Mouse (Mus musculus) midbrain, embryonic 13.5 days (tissue): ENCODE measurements around the gene Mfrp. TPM values are rescaled to one million over a fixed set of nuclear protein-coding genes. Genes with fewer than 3 reads are reported as not detected.

Experiments used
- ATAC-seq: fragments of 200-750 bp; cut with Nextera tagmentation; 2 replicates; pipeline ENCODE4 v1.8.0; 2017; ENCODE audit warnings: mild to moderate bottlenecking, moderate TSS enrichment, moderate library complexity
- H3K27ac ChIP-seq: fragments of 300-500 bp; sonication (generic); 2 replicates; pipeline ENCODE4 v1.5.1; 2015; ENCODE audit warnings: inconsistent platforms, mild to moderate bottlenecking, moderate library complexity
- H3K27me3 ChIP-seq: fragments of 300-500 bp; sonication (generic); 2 replicates; pipeline ENCODE4 v1.6.1; 2015; ENCODE audit warnings: mild to moderate bottlenecking, inconsistent platforms
- H3K36me3 ChIP-seq: fragments of 300-500 bp; sonication (generic); 2 replicates; pipeline ENCODE4 v1.6.1; 2015; ENCODE audit warnings: mild to moderate bottlenecking, inconsistent platforms
- H3K4me1 ChIP-seq: fragments of 300-500 bp; sonication (generic); replicated peaks from 2 replicates; pipeline ENCODE4 v1.6.1; 2015; ENCODE audit warnings: inconsistent platforms
- H3K4me2 ChIP-seq: fragments of 300-500 bp; sonication (generic); replicated peaks from 2 replicates; pipeline ENCODE4 v1.6.1; 2015; ENCODE audit warnings: moderate library complexity, mild to moderate bottlenecking, inconsistent platforms
- H3K4me3 ChIP-seq: fragments of 300-500 bp; sonication (generic); replicated peaks from 2 replicates; pipeline ENCODE4 v1.5.1; 2015; ENCODE audit warnings: mild to moderate bottlenecking, inconsistent platforms
- H3K9ac ChIP-seq: fragments of 300-500 bp; sonication (generic); replicated peaks from 2 replicates; pipeline ENCODE4 v1.6.1; 2015; ENCODE audit warnings: mild to moderate bottlenecking, inconsistent platforms
- H3K9me3 ChIP-seq: fragments of 300-500 bp; sonication (generic); 2 replicates; pipeline ENCODE4 v1.6.1; 2016; ENCODE audit warnings: mild to moderate bottlenecking, inconsistent platforms
- WGBS: fragments of 180-500 bp; shearing (Covaris S2); methylation state at CpG from one replicate; pipeline ENCODE4 v1.1.7; 2015; 5-methylcytosine and 5-hydroxymethylcytosine counted together
- polyA plus RNA-seq: library from polyadenylated mRNA; unstranded; fragments of >200 nt; fragmentation: Nextera tagmentation; extraction: Ambion mirVana; gene quantifications from 2 replicates; pipeline ENCODE4 v1.2.1, GENCODE M21; 2015

Gene Mfrp
- polyA plus RNA-seq, 1 experiment from 2014 or later: 0.16 TPM

DNA sequence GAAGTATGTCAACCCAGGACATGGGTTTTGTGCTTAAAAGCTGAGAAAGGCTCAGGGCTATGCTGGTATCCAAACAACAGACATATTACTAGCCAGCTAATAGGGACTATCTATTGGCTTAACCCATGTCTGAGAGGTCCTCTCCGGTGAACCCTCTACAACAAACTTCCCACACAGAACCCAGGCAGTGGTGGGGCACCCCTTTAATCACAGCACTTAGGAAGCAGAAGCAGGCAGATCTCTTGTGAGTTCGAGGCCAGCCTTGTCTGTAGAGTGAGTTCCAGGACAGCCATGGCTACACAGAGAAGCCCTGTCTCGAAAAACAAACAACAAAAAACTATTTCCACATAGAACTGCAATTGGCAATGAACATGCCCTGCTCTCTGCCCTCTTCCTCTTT, 25.2 kb downstream of the Mfrp start:
- WGBS: 90% methylated on average over 3 of the region's 3 CpGs
- Histone ChIP-seq H3K9ac (no peak overlapping the region), H3K4me2 (no peak overlapping the region), H3K27me3 (peaks cover 16% of the 10 kb centered on the region), H3K4me3 (no peak overlapping the region), H3K9me3 (no peaks in the 10 kb centered on the region), H3K36me3 (no peaks in the 10 kb centered on the region), H3K4me1 (peaks cover 22% of the 10 kb centered on the region), H3K27ac (no peak overlapping the region)
- no peak for ATAC-seq

DNA sequence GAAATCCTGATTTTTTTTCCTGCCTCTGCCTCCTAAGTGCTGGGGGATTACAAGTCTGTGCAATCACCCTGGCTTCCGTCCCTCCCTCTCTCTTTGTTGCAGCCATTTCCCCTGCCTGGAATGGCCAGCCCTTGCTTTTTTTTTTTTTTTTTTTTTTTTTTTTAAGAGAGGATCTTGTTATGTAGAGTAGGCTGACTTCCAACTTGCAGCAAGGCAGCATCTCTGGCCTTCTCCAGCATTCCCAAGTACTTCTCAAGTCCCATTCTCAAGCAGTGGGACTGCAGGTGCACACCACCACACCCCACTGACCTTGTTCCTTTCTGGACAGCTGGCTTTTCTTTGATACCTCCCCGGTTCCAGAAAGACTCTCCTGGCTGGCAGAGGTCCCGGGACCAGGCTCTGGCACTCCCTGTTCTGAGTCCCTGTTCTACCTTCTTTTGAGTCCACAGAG, 25.8 kb downstream of the Mfrp start:
- H3K4me1 ChIP-seq: peaks cover 22% of the 10 kb centered on the region
- H3K9ac ChIP-seq: no peak overlapping the region
- H3K4me3 ChIP-seq: no peak overlapping the region
- H3K27me3 ChIP-seq: peaks cover 23% of the 10 kb centered on the region
- H3K36me3 ChIP-seq: no peaks in the 10 kb centered on the region
- 49% methylated on average over 3 of the region's 3 CpGs for WGBS
- no peak overlapping the region for H3K4me2 ChIP-seq
- no peak overlapping the region for H3K27ac ChIP-seq
- H3K9me3 ChIP-seq: no peaks in the 10 kb centered on the region
- no peak for ATAC-seq

DNA sequence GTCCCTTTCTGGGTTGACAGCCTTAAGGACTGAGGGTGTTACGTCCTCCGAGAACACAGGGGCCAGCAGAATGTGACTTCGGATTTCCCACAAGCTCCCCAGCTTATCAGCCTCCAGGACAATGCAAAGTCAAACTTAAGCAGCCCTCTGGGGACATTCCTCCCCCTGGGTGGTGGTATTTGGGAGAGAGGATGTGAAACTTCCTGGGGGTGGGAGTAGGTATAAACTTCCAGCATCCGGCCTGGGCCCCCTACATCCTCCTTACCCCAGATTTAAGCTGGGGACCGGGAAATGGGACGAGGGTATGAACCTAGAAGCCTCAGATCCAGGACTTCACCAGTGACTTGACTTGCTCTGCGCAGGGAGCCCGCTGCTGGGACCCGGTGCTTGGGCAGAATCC, 28.1 kb downstream of the Mfrp start:
- no peaks in the 10 kb centered on the region for H3K9me3 ChIP-seq
- WGBS: 7% methylated on average over 9 of the region's 9 CpGs
- peaks cover 38% of the 10 kb centered on the region for H3K4me1 ChIP-seq
- H3K4me3 ChIP-seq: peak overlapping the region; percentile 36
- no peaks in the 10 kb centered on the region for H3K36me3 ChIP-seq
- H3K4me2 ChIP-seq: peak overlapping the region; percentile 66
- H3K27me3 ChIP-seq: peaks cover 45% of the 10 kb centered on the region
- peak overlapping the region; percentile 66 for H3K9ac ChIP-seq
- H3K27ac ChIP-seq: peak overlapping the region; percentile 53; the same call in 1 of the 2 replicates
- no peak for ATAC-seq

DNA sequence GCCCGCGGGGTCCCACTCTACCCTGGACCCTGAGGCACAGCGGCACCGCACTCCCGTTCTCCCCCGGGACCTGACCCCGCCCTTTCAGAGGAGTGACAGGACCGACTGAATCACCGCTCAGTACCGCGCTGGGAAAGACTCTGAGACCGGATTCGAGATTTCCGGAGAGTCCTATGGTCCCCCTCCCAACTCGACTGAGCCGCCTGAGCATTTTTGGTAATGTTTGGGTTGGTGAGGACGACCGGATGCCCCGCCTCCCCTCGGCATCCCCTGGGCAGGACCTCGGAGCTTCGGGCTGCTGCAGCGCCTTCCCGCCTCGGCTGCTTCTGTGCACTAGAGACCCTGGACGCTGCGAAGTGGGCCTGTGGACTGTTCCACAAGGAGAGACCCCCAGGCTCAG, 28.5 kb downstream of the Mfrp start:
- WGBS: under 1% methylated on average over 27 of the region's 27 CpGs
- Histone ChIP-seq H3K36me3 (no peaks in the 10 kb centered on the region), H3K27me3 (peaks cover 49% of the 10 kb centered on the region), H3K4me3 (peak overlapping the region; percentile 36), H3K9ac (peak overlapping the region; percentile 66), H3K4me2 (peak overlapping the region; percentile 66), H3K9me3 (no peaks in the 10 kb centered on the region), H3K27ac (peak overlapping the region; percentile 53; the same call in 1 of the 2 replicates), H3K4me1 (peaks cover 42% of the 10 kb centered on the region)
- peak; percentile 22 for ATAC-seq

DNA sequence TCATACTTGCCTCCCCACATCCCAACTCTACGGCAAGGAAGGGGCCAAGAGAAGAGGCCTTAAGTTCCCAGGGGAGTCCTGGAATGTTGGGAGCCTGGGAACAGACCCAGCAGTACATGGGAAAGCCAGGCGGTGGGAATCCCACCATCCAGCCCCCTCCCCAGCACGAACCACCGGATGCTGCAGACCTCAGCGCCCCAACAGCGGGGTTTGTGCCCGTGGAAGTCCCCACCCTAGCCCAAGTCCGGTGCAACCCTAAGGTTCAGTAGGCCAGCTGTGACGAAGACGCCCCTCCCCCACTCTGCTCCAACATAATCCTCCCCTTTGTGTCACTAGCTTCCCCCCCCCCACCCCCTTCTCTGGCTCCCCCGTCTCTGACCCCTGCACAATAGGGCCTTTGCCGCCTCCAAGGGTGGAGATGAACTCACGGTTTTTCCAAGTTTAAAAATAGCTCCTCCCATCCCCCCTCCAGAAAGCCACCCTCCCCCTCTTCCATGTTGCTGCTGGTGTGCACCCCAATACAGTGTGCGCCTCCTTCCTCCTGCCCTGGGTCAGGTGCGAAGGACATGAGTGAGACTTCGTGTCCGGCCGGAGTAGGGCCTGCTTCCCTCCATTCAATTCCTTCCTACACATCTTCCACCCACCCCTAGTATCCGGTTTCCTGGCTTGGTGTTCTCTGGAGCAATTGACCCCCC, 29.2 kb downstream of the Mfrp start:
- H3K4me3 ChIP-seq: peak overlapping the region; percentile 36; the same call in 1 of the 2 replicates
- H3K4me1 ChIP-seq: peaks cover 49% of the 10 kb centered on the region
- H3K9ac ChIP-seq: peak overlapping the region; percentile 66; the same call in 1 of the 2 replicates

DNA sequence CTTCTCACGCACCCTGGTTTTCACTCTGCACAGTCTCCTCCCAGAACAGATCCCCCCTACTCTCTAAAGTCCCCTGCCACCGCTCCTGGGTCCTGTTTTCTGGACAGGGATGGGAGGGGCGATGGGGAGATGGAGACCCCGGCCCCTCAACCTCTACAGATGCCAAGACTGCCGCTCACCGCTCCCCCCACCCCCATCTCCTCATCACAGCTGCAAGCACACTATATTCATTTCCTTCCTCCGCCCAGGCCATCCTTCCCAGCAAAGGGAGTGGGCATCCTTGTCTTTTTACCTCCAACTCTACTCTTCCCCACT, 29.7 kb downstream of the Mfrp start:
- no peak overlapping the region for H3K4me2 ChIP-seq
- no peak overlapping the region for H3K4me3 ChIP-seq
- H3K4me1 ChIP-seq: peaks cover 52% of the 10 kb centered on the region
- no peaks in the 10 kb centered on the region for H3K36me3 ChIP-seq
- H3K27ac ChIP-seq: peak overlapping the region; percentile 56; the same call in 1 of the 2 replicates
- 35% methylated on average over 7 of the region's 7 CpGs for WGBS
- H3K27me3 ChIP-seq: peaks cover 61% of the 10 kb centered on the region
- H3K9me3 ChIP-seq: no peaks in the 10 kb centered on the region
- no peak for ATAC-seq
- H3K9ac ChIP-seq: no peak overlapping the region

More for the DNA sequence above, 29.2 kb downstream of the Mfrp start:
- Histone ChIP-seq H3K27me3 (peaks cover 56% of the 10 kb centered on the region), H3K4me2 (peak overlapping the region; percentile 66), H3K36me3 (no peaks in the 10 kb centered on the region), H3K27ac (peak overlapping the region; percentile 9; the same call in 1 of the 2 replicates), H3K9me3 (no peaks in the 10 kb centered on the region)
- 10% methylated on average over 19 of the region's 19 CpGs for WGBS
- ATAC-seq: peak; percentile 34

DNA sequence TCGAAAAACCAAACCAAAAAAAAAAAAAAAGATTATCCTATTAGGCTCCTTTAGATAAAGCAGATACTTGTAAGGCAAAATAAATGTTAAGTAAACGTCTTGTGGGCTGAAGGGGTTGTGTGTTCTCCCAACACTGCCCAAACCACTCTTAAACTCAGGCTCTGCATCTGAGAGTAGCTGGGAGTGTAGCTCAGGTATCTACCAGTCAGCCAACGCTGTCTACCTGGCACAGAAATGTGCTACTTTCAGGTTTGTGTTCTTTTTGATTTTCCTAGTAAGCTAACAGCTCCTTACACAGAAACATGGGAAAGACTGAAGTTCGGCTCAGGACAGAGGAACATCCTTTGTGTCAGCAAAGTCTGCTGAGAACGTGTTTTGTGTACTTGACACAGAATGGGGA, 30.7 kb downstream of the Mfrp start:
- peaks cover 71% of the 10 kb centered on the region for H3K27me3 ChIP-seq
- no peak overlapping the region for H3K4me3 ChIP-seq
- no peak overlapping the region for H3K9ac ChIP-seq
- H3K36me3 ChIP-seq: no peaks in the 10 kb centered on the region
- peaks cover 51% of the 10 kb centered on the region for H3K4me1 ChIP-seq
- H3K27ac ChIP-seq: no peak overlapping the region
- WGBS: 64% methylated on average over 5 of the region's 5 CpGs
- H3K9me3 ChIP-seq: no peaks in the 10 kb centered on the region
- no peak overlapping the region for H3K4me2 ChIP-seq
- ATAC-seq: no peak

DNA sequence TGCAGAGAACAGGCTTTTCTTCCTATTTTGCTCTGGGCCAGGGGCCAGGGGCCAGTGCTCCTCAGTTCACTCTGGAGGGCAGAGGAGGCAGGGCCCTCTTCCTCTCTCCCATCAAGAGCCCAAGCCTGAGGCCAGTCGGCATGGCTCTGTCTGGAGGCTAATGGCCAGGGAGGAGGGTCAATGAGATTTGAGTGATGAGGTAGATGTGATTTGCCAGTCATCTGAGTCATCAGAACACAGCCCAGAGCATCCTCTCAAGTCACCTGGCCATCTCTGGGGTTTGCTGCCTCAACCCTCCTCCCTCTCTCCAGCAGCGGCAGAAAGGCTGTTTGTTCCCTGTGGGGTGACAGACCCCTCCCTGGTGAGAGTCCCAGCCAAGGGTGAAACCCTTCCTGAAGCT, 31.8 kb downstream of the Mfrp start:
- Histone ChIP-seq H3K4me2 (0 out of 2 replicates have a peak overlapping the region, but pooled peaks have one; percentile 85), H3K27me3 (peaks cover 72% of the 10 kb centered on the region), H3K4me3 (no peak overlapping the region), H3K4me1 (peaks cover 51% of the 10 kb centered on the region), H3K36me3 (no peaks in the 10 kb centered on the region), H3K9me3 (no peaks in the 10 kb centered on the region), H3K9ac (no peak overlapping the region), H3K27ac (no peak overlapping the region)
- no peak for ATAC-seq
- WGBS: 11% methylated on average over 2 of the region's 2 CpGs

DNA sequence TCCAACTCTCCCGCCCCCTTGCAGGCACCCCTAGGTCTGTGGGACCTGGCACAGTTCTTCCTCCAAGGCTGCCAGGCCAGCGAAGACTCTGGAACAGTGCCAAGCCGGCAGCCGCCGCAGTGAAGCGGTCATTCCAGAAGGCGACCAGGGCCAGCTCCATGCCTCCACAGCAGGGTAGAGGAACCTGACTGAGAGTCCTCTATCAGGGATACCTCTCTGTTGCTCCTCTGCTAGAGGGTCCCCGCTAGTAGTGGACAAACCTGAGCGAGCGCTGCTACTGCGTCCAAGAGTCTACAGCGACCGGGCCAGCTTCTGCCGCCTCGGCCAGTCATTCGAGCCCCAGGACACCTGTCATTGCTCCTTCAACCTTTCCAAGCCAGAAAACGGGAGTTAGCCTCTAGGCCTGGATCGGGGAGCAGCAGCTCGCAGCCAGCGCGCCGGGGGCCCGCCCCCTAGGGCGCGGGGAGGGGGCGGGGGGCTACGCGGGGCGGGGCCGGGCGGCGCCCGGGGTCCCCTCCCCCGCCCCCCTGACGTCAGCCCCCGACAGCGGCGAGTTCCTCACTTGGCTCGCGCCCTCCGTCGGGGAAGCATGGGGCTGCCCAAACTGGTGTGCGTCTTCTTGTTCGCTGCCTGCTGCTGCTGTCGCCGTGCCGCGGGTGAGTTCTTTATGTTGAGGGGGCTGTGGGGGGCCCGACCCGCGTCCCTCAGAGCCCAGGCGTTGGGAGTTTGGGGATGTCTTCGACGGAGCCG, 32.7 kb downstream of the Mfrp start, which contains the start of gene Mcam:
Gene Mcam, plus strand, starts transcription at position 369 of the 750 bp plus-strand sequence.
- no peaks in the 10 kb centered on the region for H3K9me3 ChIP-seq
- H3K4me3 ChIP-seq: peak within 1 kb of the TSS; percentile 46
- H3K4me2 ChIP-seq: peak within 1 kb of the TSS; percentile 85
- H3K27ac ChIP-seq: no peak within 1 kb of the TSS
- peak within 1 kb of the TSS; percentile 65 for H3K9ac ChIP-seq
- WGBS: 2% methylated on average over 42 of the region's 55 CpGs
- H3K36me3 ChIP-seq: 0 out of 2 replicates have a peak, but pooled peaks cover under 1% of the 10 kb centered on the region
- ATAC-seq: peak; percentile 38
- H3K4me1 ChIP-seq: peaks cover 51% of the 10 kb centered on the region
- H3K27me3 ChIP-seq: peaks cover 67% of the 10 kb centered on the region

DNA sequence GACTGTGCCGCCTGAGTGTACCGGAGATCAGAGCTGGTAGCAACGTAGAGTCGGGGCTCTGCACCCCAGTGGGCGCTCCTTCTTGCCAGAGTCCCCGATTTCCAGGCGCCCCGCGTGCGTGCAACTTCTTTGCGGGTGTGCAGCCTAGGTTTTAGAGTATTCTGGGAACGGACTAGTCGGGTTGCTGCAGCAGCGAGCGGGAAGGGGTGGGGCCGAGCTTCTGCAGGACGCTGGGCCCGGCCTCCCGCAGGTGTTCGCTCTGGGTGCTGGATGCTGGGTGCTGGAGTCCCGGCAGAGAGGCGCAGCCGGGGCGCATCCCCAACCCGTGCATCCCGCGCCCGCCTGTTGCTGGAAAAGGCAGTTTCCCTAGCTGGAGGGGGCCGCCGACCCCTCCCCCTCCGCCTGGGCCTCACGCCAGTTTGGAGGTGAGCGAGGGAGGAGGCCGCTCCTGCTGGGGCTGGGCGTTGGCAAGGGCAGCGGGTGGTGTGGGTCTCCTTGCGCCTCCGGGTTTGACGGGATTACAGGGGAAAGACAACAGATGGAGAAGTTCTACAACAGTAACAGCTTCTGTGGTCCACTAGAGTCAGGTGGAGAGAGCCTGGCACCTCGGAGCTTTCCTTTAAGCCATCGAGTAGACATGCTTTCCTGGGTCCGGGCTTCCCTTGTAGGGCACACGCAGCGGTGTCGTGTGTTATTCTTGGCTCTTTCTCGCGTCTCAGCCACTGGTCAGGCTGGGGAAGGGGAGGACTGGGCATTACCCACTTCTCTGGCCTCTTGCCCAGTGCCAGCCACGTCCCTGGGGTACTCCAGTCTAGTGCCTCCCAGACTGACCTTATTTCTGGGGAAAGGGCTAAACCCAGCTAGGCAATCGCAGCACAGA, 33.6 kb downstream of the Mfrp start:
- H3K9me3 ChIP-seq: no peaks in the 10 kb centered on the region
- peaks cover 44% of the 10 kb centered on the region for H3K4me1 ChIP-seq
- peak overlapping the region; percentile 65 for H3K9ac ChIP-seq
- ATAC-seq: peak; percentile 32
- 0 out of 2 replicates have a peak, but pooled peaks cover 2% of the 10 kb centered on the region for H3K36me3 ChIP-seq
- H3K27ac ChIP-seq: no peak overlapping the region
- 2% methylated on average over 49 of the region's 49 CpGs for WGBS
- peak overlapping the region; percentile 46 for H3K4me3 ChIP-seq
- peak overlapping the region; percentile 85 for H3K4me2 ChIP-seq
- H3K27me3 ChIP-seq: peaks cover 64% of the 10 kb centered on the region

DNA sequence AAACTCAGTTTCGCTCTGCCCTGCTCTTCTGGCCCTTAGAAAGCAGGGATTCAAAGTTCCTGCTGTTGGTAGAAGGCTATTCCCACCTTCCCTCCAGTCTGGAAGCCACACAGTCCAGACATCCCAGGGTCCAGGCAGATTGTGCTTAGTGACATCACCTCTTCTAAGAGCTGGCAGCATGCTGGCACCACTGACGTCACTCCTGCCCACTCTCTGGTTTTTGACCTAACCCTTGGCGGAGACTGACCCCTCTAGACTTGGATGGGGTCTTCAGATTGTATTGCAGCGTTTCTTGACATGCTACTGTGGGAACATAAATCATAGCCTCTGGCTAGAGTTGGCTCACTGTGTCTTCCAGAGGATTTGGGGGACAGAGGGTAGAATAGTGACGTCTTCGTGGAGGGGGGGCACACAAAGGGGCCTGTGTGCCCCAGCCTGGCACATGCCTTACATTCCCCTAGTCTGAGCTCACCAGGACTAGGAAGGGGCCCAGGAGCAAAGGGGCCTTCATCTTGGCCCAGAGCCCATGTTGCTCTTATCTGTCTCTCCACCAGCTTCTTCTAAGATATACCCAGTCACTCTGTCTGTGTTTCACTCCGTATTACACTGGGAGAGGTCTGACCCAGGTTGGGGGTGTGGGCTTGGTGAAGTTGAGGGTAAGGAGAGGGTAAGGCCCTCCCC, 34.3 kb downstream of the Mfrp start:
- H3K27me3 ChIP-seq: peaks cover 64% of the 10 kb centered on the region
- peaks cover 36% of the 10 kb centered on the region for H3K4me1 ChIP-seq
- no peak for ATAC-seq
- 60% methylated on average over 7 of the region's 7 CpGs for WGBS
- H3K9me3 ChIP-seq: no peaks in the 10 kb centered on the region
- H3K27ac ChIP-seq: no peak overlapping the region
- peak overlapping the region; percentile 65 for H3K9ac ChIP-seq
- H3K4me3 ChIP-seq: peak overlapping the region; percentile 46
- H3K36me3 ChIP-seq: 0 out of 2 replicates have a peak, but pooled peaks cover 10% of the 10 kb centered on the region
- H3K4me2 ChIP-seq: peak overlapping the region; percentile 85
